Mouse (Mus musculus): ENCODE measurements around the gene Doc2b. TPM values are rescaled to one million over a fixed set of nuclear protein-coding genes. Genes with fewer than 3 reads are reported as not detected.

Gene Doc2b
- not detected in 2 replicates for polyA plus RNA-seq (2012; ENCODE audit: low replicate concordance)

DNA sequence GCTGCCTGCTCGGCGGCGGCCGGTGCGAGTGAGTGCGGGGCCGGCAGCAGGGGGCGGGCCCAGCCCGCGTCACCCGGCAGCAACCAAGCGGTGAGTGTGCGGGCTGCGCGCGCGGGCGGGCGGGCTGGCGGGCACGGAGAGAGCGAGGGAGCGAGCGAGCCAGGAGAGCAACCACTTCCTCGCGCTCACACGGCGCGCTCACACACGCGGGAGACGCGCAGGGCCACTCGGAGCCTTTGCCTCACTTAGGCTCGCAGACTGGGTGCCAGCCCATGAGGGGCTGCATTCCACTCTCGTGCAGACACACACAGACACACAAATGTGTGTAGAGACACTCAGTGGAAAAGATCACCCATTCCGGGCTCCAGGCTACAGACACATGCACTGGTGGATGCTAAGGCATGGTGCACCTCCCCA lies at the start of gene Doc2b:
Doc2b (minus strand) TSS at position 21 of the 417 bp plus-strand sequence.

DNA sequence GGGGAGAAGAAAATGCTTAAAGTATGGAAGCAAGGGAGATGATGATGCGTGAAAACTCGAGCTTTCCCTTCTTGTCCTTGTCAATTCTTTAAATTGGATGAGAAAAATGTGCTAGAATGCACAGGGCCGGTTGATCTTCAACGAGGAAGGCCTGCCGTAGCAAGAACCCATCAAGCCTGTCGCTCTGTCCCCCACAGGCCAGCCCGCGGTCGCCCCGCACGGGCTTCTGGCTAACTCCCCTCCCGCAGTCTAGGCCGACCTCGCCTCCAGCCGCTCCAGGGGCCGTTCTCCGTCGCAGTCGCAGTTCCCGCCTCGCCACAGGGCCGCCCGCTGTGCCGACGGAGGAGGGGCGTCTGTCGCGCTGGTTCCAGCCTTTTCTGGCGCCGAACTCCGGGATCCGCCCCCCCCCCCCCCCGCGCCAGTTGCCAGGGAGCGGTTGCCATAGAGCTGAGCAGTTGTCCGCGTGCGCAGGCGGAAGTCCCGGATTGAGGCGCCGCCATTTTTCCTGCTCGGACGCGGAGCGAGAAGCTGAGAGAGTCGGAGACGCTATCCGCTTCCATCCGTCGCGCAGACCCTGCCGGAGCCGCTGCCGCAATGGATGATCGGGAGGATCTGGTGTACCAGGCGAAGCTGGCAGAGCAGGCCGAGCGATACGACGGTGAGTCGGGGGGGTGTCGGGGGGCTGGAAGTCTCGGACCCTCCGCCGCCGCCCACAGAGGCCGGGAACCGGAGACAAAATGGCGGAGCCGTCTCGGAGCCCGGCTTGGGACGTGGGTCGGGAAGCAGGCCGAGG lies 63.2 kb downstream of the Doc2b start, which contains the start of gene Ywhae:
Ywhae (plus strand) TSS at position 436 of the 793 bp plus-strand sequence.

Other genes with a start within 250 kb of the Doc2b start
- 18.7 and 52.8 TPM in 2 replicates for gene Pitpna, start 208.0 kb downstream of the Doc2b start, polyA plus RNA-seq (2012; ENCODE audit: low replicate concordance)
- 7.7 and 60.5 TPM in 2 replicates for gene Inpp5k, start 165.1 kb downstream of the Doc2b start, polyA plus RNA-seq (2012; ENCODE audit: low replicate concordance)
- gene Myo1c, start 145.5 kb downstream of the Doc2b start, polyA plus RNA-seq (2012; ENCODE audit: low replicate concordance): 19.6 and 58.4 TPM in 2 replicates
- 108 and 131 TPM in 2 replicates for gene Crk, start 116.8 kb downstream of the Doc2b start, polyA plus RNA-seq (2012; ENCODE audit: low replicate concordance)
- 61.8 and 64.0 TPM in 2 replicates for gene Ywhae, start 63.2 kb downstream of the Doc2b start, polyA plus RNA-seq (2012; ENCODE audit: low replicate concordance)
- 1.0 and 2.0 TPM in 2 replicates for gene Rph3al, start 142.4 kb upstream of the Doc2b start, polyA plus RNA-seq (2012; ENCODE audit: low replicate concordance)
- not detected in 2 replicates for gene 1700016K19Rik, start 203.9 kb upstream of the Doc2b start, polyA plus RNA-seq (2012; ENCODE audit: low replicate concordance)
- gene Rflnb, start 231.7 kb upstream of the Doc2b start, polyA plus RNA-seq (2012; ENCODE audit: low replicate concordance): 4.4 and 5.5 TPM in 2 replicates

Data from leukemia stem cell, adult 10-12 weeks (primary cell).